Mouse (Mus musculus) heart, embryonic 11.5 days (tissue): ENCODE measurements around the gene Defb30. TPM values are rescaled to one million over a fixed set of nuclear protein-coding genes. Genes with fewer than 3 reads are reported as not detected.

Source experiments
- ATAC-seq: fragments of 200-750 bp; cut with Nextera tagmentation; replicated peaks from 2 replicates; pipeline ENCODE4 v1.8.0; 2017; ENCODE audit warnings: moderate library complexity; ENCODE audit not compliant: insufficient number of reproducible peaks, low FRiP score, low TSS enrichment
- H3K27ac ChIP-seq: fragments of 300-500 bp; sonication (generic); 2 replicates; pipeline ENCODE4 v1.5.1; 2014; ENCODE audit warnings: mild to moderate bottlenecking, low read depth, low read length
- H3K27me3 ChIP-seq: fragments of 300-500 bp; sonication (generic); 2 replicates; pipeline ENCODE4 v1.6.1; 2014; ENCODE audit warnings: mild to moderate bottlenecking, low read length, mixed read lengths; ENCODE audit not compliant: control insufficient read depth, insufficient read depth
- H3K36me3 ChIP-seq: fragments of 300-500 bp; sonication (generic); 2 replicates; pipeline ENCODE4 v1.6.1; 2014; ENCODE audit warnings: mild to moderate bottlenecking, low read length, moderate library complexity, mixed read lengths; ENCODE audit not compliant: control insufficient read depth, insufficient read depth
- H3K4me1 ChIP-seq: fragments of 300-500 bp; sonication (generic); 2 replicates; pipeline ENCODE4 v1.6.1; 2014; ENCODE audit warnings: low read length; ENCODE audit not compliant: control insufficient read depth, insufficient read depth
- H3K4me2 ChIP-seq: fragments of 300-500 bp; sonication (generic); 2 replicates; pipeline ENCODE4 v1.6.1; 2014; ENCODE audit warnings: mild to moderate bottlenecking, moderate library complexity
- H3K4me3 ChIP-seq: fragments of 300-500 bp; sonication (generic); 2 replicates; pipeline ENCODE4 v1.5.1; 2014; ENCODE audit warnings: low read depth, low read length
- H3K9ac ChIP-seq: fragments of 300-500 bp; sonication (generic); 2 replicates; pipeline ENCODE4 v1.6.1; 2014; ENCODE audit warnings: mild to moderate bottlenecking, low read depth, low read length, moderate library complexity
- H3K9me3 ChIP-seq: fragments of 300-500 bp; sonication (generic); replicated peaks from 2 replicates; pipeline ENCODE4 v1.6.1; 2016; ENCODE audit warnings: low read length; ENCODE audit not compliant: control insufficient read depth
- WGBS: fragments of 180-500 bp; shearing (Covaris S2); extraction: QIAGEN DNeasy Blood & Tissue Kit; methylation state at CpG from one replicate; pipeline ENCODE4 v1.1.7; 2014; ENCODE audit not compliant: insufficient replicate concordance; 5-methylcytosine and 5-hydroxymethylcytosine counted together
- polyA plus RNA-seq: library from polyadenylated mRNA; unstranded; fragments of >200 nt; fragmentation: Nextera tagmentation; extraction: Ambion mirVana; gene quantifications from 2 replicates; pipeline ENCODE4 v1.2.1, GENCODE M21; 2014

The Defb30 gene
- polyA plus RNA-seq, 1 experiment from 2014 or later = not detected

GRCm38 (mm10) chr14:63020524-63021156, 29.1 kb downstream of the Defb30 start:
- ATAC-seq = no peak
- Histone ChIP-seq H3K4me1 (peaks cover 15% of the 10 kb centered on the region), H3K4me3 (no peak overlapping the region), H3K27me3 (peaks cover 12% of the 10 kb centered on the region), H3K36me3 (no peaks in the 10 kb centered on the region), H3K9ac (no peak overlapping the region), H3K27ac (no peak overlapping the region), H3K4me2 (no peak overlapping the region), H3K9me3 (no peaks in the 10 kb centered on the region)
- WGBS = 39% methylated on average over 6 of the region's 6 CpGs

GRCm38 (mm10) chr14:63014667-63015066, 35.1 kb downstream of the Defb30 start:
- Histone ChIP-seq H3K4me1 (peaks cover 3% of the 10 kb centered on the region; the same call in 1 of the 2 replicates), H3K36me3 (no peaks in the 10 kb centered on the region), H3K9ac (no peak overlapping the region), H3K9me3 (no peaks in the 10 kb centered on the region), H3K27me3 (0 out of 2 replicates have a peak, but pooled peaks cover 5% of the 10 kb centered on the region), H3K4me3 (no peak overlapping the region), H3K4me2 (no peak overlapping the region), H3K27ac (no peak overlapping the region)
- WGBS = 65% methylated on average over 4 of the region's 4 CpGs
- no peak for ATAC-seq

- Histone ChIP-seq H3K36me3 (no peaks in the 10 kb centered on the region), H3K4me1 (no peaks in the 10 kb centered on the region), H3K27me3 (0 out of 2 replicates have a peak, but pooled peaks cover 5% of the 10 kb centered on the region), H3K9me3 (no peaks in the 10 kb centered on the region), H3K9ac (no peak overlapping the region), H3K4me2 (no peak overlapping the region), H3K4me3 (no peak overlapping the region), H3K27ac (no peak overlapping the region)
- WGBS = 75% methylated on average over 4 of the region's 4 CpGs
- no peak for ATAC-seq
Measured at GRCm38 (mm10) chr14:63013082-63013481, 36.7 kb downstream of the Defb30 start.

- H3K27me3 ChIP-seq = 0 out of 2 replicates have a peak, but pooled peaks cover 5% of the 10 kb centered on the region
- 93% methylated on average over 5 of the region's 5 CpGs for WGBS
Measured at GRCm38 (mm10) chr14:63011471-63011870, 38.3 kb downstream of the Defb30 start, which contains the start of gene Defb43. Gene Defb43 (plus strand): TSS chr14:63011771.

GRCm38 (mm10) chr14:63002588-63002987, 47.2 kb downstream of the Defb30 start:
- 60% methylated on average over 2 of the region's 2 CpGs for WGBS
- H3K27ac ChIP-seq = no peak overlapping the region
- H3K4me2 ChIP-seq = no peak overlapping the region
- H3K9ac ChIP-seq = no peak overlapping the region
- ATAC-seq = no peak
- H3K36me3 ChIP-seq = no peaks in the 10 kb centered on the region
- H3K27me3 ChIP-seq = no peaks in the 10 kb centered on the region
- H3K4me3 ChIP-seq = no peak overlapping the region
- H3K4me1 ChIP-seq = no peaks in the 10 kb centered on the region
- no peaks in the 10 kb centered on the region for H3K9me3 ChIP-seq

More at GRCm38 (mm10) chr14:63011471-63011870, 38.3 kb downstream of the Defb30 start, which contains the start of gene Defb43:
- Histone ChIP-seq H3K4me1 (no peaks in the 10 kb centered on the region), H3K36me3 (no peaks in the 10 kb centered on the region), H3K4me3 (no peak within 1 kb of the TSS), H3K9me3 (no peaks in the 10 kb centered on the region), H3K4me2 (no peak within 1 kb of the TSS), H3K9ac (no peak within 1 kb of the TSS), H3K27ac (no peak within 1 kb of the TSS)
- ATAC-seq = no peak

- Histone ChIP-seq H3K4me1 (no peaks in the 10 kb centered on the region), H3K27me3 (no peaks in the 10 kb centered on the region), H3K27ac (no peak overlapping the region), H3K4me3 (no peak overlapping the region), H3K9ac (no peak overlapping the region), H3K4me2 (no peak overlapping the region), H3K9me3 (no peaks in the 10 kb centered on the region), H3K36me3 (no peaks in the 10 kb centered on the region)
- 78% methylated on average over 4 of the region's 4 CpGs for whole genome bisulfite sequencing
- ATAC-seq = no peak
Measured at GRCm38 (mm10) chr14:62998977-62999376, 50.8 kb downstream of the Defb30 start.

- H3K4me3 ChIP-seq = no peak within 1 kb of the TSS
- no peaks in the 10 kb centered on the region for H3K36me3 ChIP-seq
- 82% methylated on average over 8 of the region's 8 CpGs for WGBS
- no peak within 1 kb of the TSS for H3K9ac ChIP-seq
- H3K4me2 ChIP-seq = no peak within 1 kb of the TSS
- no peaks in the 10 kb centered on the region for H3K27me3 ChIP-seq
- no peaks in the 10 kb centered on the region for H3K4me1 ChIP-seq
- H3K27ac ChIP-seq = no peak within 1 kb of the TSS
- ATAC-seq = no peak
- H3K9me3 ChIP-seq = no peaks in the 10 kb centered on the region
Measured at GRCm38 (mm10) chr14:62997777-62998176, 52.0 kb downstream of the Defb30 start, which contains the start of gene Defb47. Gene Defb47 (plus strand): TSS chr14:62998077.

- no peak overlapping the region for H3K4me3 ChIP-seq
- ATAC-seq = no peak
- H3K4me2 ChIP-seq = no peak overlapping the region
- no peaks in the 10 kb centered on the region for H3K27me3 ChIP-seq
- no peaks in the 10 kb centered on the region for H3K36me3 ChIP-seq
- 70% methylated on average over 7 of the region's 7 CpGs for WGBS
- H3K9ac ChIP-seq = no peak overlapping the region
- H3K27ac ChIP-seq = no peak overlapping the region
- no peaks in the 10 kb centered on the region for H3K9me3 ChIP-seq
- no peaks in the 10 kb centered on the region for H3K4me1 ChIP-seq
Measured at GRCm38 (mm10) chr14:62991849-62992510, 57.8 kb downstream of the Defb30 start.
